Mouse (Mus musculus) spleen, adult 2 months (tissue): ENCODE results near the gene Ppip5k2.

Experiments used
- CTCF ChIP-seq: fragments of 200-500 bp; IDR thresholded peaks from 2 replicates; pipeline ENCODE4 v1.5.1; 2011; ENCODE audit warnings: mild to moderate bottlenecking, inconsistent platforms; ENCODE audit not compliant: insufficient read depth, insufficient read length, insufficient replicate concordance; ENCODE audit errors: extremely low read depth
- POLR2A ChIP-seq: fragments of 200-500 bp; IDR thresholded peaks from 2 replicates; pipeline ENCODE4 v1.6.1; 2011; ENCODE audit warnings: low read depth, low read length, inconsistent platforms

DNA sequence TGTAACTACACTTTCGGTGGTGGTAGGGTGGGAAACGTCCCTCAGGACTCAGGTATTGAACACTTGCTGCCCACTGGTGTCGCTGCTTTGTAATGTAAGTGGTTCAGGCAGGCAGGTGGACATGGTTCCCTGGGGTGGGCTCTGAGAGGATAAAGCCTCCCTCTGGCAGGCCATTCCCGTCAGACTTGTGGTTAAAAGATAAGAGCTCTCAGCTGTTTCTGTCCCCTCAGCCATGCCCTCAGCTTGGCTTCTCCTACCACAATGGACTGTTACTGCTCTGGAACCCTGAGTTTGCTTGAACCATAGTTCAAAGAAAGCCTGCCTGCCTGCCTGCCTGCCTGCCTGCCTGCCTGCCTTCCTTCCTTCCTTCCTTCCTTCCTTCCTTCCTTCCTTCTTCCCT lies 15.8 kb downstream of the Ppip5k2 start:
- TF ChIP-seq CTCF (no peak), POLR2A (no peak)
